Mouse (Mus musculus): ENCODE results near the gene Slc25a16. TPM values are rescaled to one million over a fixed set of nuclear protein-coding genes. Genes with fewer than 3 reads are reported as not detected.

Gene Slc25a16
- polyA plus RNA-seq, 1 experiment from 2014 or later = 13.3 TPM

DNA sequence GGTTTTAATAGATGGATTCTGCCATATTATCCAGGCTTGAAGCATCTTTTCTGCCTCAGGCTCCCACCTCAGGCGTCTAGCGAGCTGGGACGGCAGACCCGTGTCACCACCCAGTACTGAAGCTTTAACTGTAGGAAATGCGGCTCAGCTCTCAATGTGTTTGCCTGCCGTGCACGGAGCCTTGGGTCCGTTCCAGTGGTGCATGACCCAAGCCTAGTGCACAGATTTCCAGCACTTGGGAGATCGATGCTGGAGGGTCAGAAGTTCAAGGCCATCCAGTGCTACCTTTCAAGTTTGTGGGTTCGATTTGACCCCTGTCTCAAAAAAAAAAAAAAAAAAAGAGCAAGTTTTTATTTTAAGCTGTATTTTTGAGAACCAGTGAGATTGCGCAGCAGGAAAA is 45.4 kb downstream of the Slc25a16 start:
- Histone ChIP-seq H3K9ac (no peak overlapping the region), H3K4me1 (replicated peaks) (no peaks in the 10 kb centered on the region), H3K36me3 (peaks cover 93% of the 10 kb centered on the region), H3K27ac (ENCODE audit: poor library complexity, severe bottlenecking) (no peak overlapping the region), H3K27me3 (replicated peaks) (no peaks in the 10 kb centered on the region), H3K9me3 (replicated peaks) (no peaks in the 10 kb centered on the region), H3K4me2 (no peak overlapping the region), H3K4me3 (no peak overlapping the region)
- no peak for ATAC-seq (ENCODE audit: insufficient number of reproducible peaks, low FRiP score)
- 87% methylated on average over 11 of the region's 11 CpGs for WGBS

DNA sequence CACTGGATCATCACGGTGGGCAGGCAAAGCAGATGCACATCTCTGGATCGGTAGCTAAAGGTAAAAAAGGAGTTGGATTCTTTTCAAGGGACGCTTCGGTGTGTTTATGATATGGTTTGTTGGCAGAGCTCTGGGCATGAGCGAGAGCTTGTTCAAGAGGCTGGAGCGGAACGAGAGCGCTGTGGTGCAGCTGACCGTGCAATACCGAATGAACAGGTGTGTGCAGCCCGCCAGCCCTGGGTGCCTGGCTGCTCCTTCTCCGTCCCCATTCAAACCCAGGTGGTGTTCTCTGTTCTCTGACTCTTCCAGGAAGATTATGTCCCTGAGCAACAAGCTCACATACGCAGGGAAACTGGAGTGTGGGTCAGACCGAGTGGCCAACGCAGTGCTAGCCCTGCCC is 45.9 kb downstream of the Slc25a16 start:
- H3K27ac ChIP-seq (ENCODE audit: poor library complexity, severe bottlenecking) = no peak overlapping the region
- no peak overlapping the region for H3K4me2 ChIP-seq
- no peaks in the 10 kb centered on the region for H3K4me1 ChIP-seq (replicated peaks)
- peaks cover 90% of the 10 kb centered on the region for H3K36me3 ChIP-seq
- ATAC-seq (ENCODE audit: insufficient number of reproducible peaks, low FRiP score) = no peak
- no peak overlapping the region for H3K4me3 ChIP-seq
- WGBS = 93% methylated on average over 15 of the region's 15 CpGs
- no peaks in the 10 kb centered on the region for H3K9me3 ChIP-seq (replicated peaks)
- no peaks in the 10 kb centered on the region for H3K27me3 ChIP-seq (replicated peaks)
- H3K9ac ChIP-seq = no peak overlapping the region

DNA sequence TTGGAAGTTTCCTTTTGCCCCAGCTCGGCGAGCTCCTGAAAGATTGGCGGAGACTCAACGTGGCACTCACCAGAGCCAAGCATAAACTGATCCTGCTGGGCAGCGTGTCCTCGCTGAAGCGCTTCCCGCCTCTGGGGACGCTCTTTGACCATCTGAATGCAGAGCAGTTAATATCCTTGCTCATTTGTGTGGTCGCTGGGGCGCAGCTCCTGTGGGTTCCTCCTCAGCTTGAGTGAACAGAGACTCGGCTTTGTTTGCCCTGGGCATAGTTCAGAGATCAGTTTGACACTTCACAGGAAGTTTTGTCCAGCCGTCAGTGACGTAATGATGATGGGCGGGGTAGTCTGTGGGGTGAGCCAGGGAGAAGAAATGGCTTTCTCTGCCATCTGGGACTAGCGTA is 51.4 kb downstream of the Slc25a16 start:
- Histone ChIP-seq H3K4me1 (replicated peaks) (no peaks in the 10 kb centered on the region), H3K27me3 (replicated peaks) (no peaks in the 10 kb centered on the region), H3K36me3 (peaks cover 63% of the 10 kb centered on the region), H3K27ac (ENCODE audit: poor library complexity, severe bottlenecking) (no peak overlapping the region), H3K4me2 (no peak overlapping the region), H3K9ac (no peak overlapping the region), H3K9me3 (replicated peaks) (no peaks in the 10 kb centered on the region), H3K4me3 (no peak overlapping the region)
- WGBS = 77% methylated on average over 16 of the region's 16 CpGs
- no peak for ATAC-seq (ENCODE audit: insufficient number of reproducible peaks, low FRiP score)

DNA sequence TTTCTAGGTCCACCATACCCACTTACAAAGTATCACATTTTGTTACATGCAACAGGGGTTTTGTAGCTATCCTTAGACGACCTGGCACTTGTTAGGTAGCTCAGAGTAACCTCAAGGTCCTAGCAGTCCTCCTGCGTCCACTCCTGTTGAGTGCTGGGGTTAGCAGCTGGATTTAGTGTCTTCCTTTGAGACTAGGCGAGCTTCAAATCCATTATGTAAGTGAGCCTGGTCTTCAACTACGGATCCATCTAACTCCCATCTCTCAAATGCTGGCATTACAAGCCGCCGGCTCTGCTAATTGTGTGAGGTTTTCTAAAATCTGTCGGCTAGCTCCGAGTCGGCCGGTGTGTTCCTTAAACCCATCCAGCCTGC is 59.2 kb downstream of the Slc25a16 start:
- Histone ChIP-seq H3K27ac (ENCODE audit: poor library complexity, severe bottlenecking) (no peak overlapping the region), H3K4me1 (replicated peaks) (peaks cover 10% of the 10 kb centered on the region; the same call in 1 of the 2 replicates), H3K4me3 (peak overlapping the region; percentile 78), H3K4me2 (peak overlapping the region; percentile 69), H3K36me3 (peaks cover 25% of the 10 kb centered on the region), H3K9ac (peak overlapping the region; percentile 72; the same call in 1 of the 2 replicates), H3K9me3 (replicated peaks) (no peaks in the 10 kb centered on the region), H3K27me3 (replicated peaks) (no peaks in the 10 kb centered on the region)
- no peak for ATAC-seq (ENCODE audit: insufficient number of reproducible peaks, low FRiP score)
- 12% methylated on average over 10 of the region's 10 CpGs for WGBS

DNA sequence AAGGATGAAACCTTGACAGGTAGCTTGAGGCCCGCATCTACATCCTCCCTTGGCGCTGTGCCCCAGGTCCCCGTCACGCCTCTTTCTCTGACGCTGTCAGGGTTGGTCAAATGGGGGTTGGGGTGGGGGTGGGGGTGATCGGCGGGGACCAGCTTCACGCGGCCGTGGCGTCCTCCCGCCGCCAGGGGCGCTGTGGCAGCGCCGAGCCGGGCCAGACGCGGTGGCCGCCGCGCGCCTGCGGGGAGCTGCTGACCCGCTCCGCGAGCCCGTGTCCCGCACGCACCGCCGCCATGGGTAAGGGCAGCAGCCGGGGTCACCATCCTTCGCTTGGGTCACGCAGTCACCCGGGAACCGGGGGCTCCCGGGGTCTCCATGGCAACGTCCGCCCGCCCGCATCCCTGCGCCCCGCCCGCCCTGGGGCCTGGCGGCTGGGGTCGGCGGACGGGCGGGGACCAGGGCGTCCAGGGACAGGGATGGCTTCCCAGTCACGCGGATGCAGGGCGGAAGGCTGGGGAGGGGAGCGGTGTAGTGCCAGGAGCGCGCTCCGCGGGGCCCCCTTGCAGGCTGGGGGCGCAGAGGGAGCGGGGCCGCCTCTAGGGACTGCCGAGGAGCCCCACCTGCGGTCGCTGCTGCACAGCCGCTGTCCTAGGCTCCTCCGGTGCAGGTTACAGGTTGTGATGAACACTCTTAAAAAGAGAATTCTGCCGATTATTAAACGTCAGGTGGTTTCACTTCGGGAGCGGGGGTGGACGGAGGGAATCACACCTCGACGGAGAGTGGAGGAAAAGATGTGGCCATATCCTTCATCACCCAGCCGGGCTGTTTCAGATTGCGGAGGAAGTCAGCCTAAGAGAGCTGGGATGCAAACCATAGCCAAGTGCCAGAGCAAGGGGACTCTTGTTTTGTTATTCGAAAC is 59.9 kb downstream of the Slc25a16 start, which contains the start of gene Rufy2:
Rufy2 (plus strand) TSS at position 185 of the 916 bp plus-strand sequence.
- WGBS = under 1% methylated on average over 68 of the region's 77 CpGs
- peaks cover 31% of the 10 kb centered on the region for H3K36me3 ChIP-seq
- peak within 1 kb of the TSS; percentile 69 for H3K4me2 ChIP-seq
- peaks cover 10% of the 10 kb centered on the region; the same call in 1 of the 2 replicates for H3K4me1 ChIP-seq (replicated peaks)
- H3K9me3 ChIP-seq (replicated peaks) = no peaks in the 10 kb centered on the region
- no peaks in the 10 kb centered on the region for H3K27me3 ChIP-seq (replicated peaks)
- H3K4me3 ChIP-seq = peak within 1 kb of the TSS; percentile 78
- peak within 1 kb of the TSS; percentile 72 for H3K9ac ChIP-seq
- peak within 1 kb of the TSS; percentile 34; the same call in 1 of the 2 replicates for H3K27ac ChIP-seq (ENCODE audit: poor library complexity, severe bottlenecking)
- peak; percentile 89 for ATAC-seq (ENCODE audit: insufficient number of reproducible peaks, low FRiP score)

DNA sequence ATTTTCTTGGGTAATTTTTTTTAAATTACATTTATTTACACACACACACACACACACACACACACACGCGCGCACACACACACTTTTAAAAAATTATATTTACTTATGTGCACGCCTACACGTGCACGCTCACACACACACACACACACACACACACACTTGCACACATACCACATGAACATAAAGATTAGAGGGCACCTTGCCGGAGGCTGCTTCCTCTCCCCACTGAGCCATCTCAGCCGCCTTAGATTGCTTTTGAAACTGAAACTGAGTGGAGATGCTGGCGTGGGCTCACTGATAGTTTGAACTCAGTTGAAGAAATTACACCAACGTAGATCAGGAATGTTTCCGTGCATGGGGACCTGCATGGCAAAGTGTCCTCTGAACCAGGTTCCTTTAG is 63.6 kb downstream of the Slc25a16 start:
- Histone ChIP-seq H3K4me3 (no peak overlapping the region), H3K36me3 (peaks cover 54% of the 10 kb centered on the region), H3K27me3 (replicated peaks) (no peaks in the 10 kb centered on the region), H3K27ac (ENCODE audit: poor library complexity, severe bottlenecking) (no peak overlapping the region), H3K4me1 (replicated peaks) (peaks cover 10% of the 10 kb centered on the region; the same call in 1 of the 2 replicates), H3K4me2 (no peak overlapping the region), H3K9ac (no peak overlapping the region), H3K9me3 (replicated peaks) (no peaks in the 10 kb centered on the region)
- 93% methylated on average over 11 of the region's 11 CpGs for WGBS
- no peak for ATAC-seq (ENCODE audit: insufficient number of reproducible peaks, low FRiP score)

DNA sequence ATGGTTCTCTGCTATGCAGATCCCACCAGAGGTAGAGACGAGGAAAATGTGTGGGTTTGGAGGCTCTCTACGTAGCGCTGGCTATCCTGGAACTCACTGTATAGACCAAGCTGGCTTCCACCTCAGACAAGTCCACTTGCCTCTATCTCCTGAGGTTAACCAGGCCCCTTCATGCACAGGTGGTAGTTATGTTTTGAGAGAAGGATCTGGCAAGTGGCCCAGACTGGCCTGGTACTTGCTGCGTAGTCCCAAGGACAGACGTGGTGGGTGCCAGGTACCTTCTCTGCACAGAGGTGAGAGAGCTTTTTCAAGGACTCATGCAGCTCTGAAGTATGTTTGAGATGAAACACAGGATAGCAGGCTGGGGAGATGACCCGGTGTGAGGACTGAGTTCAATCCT is 64.1 kb downstream of the Slc25a16 start:
- Histone ChIP-seq H3K4me1 (replicated peaks) (peaks cover 10% of the 10 kb centered on the region; the same call in 1 of the 2 replicates), H3K27ac (ENCODE audit: poor library complexity, severe bottlenecking) (no peak overlapping the region), H3K4me3 (no peak overlapping the region), H3K36me3 (peaks cover 58% of the 10 kb centered on the region), H3K27me3 (replicated peaks) (no peaks in the 10 kb centered on the region), H3K9ac (0 out of 2 replicates have a peak overlapping the region, but pooled peaks have one; percentile 20), H3K4me2 (no peak overlapping the region), H3K9me3 (replicated peaks) (no peaks in the 10 kb centered on the region)
- 69% methylated on average over 6 of the region's 6 CpGs for WGBS
- ATAC-seq (ENCODE audit: insufficient number of reproducible peaks, low FRiP score) = no peak

DNA sequence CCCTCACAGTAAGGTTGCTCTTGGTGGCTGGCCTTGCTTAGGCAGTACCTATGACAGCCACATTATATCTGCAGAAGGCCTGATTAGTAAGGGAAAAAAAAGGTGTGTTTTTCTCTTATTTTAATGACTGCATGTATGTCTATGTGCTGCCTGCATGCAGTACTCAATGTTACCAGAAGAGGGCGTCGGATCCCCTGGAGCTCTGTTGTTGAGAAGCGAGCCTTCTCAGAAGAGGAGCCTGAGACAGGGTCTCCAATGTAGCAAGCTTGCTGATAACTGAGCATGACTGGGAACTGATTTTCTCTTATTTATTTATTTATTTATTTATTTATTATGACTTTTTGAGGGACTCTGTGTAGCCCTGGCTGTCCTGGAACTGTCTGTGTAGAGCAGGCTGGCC is 66.9 kb downstream of the Slc25a16 start:
- no peak overlapping the region for H3K4me2 ChIP-seq

DNA sequence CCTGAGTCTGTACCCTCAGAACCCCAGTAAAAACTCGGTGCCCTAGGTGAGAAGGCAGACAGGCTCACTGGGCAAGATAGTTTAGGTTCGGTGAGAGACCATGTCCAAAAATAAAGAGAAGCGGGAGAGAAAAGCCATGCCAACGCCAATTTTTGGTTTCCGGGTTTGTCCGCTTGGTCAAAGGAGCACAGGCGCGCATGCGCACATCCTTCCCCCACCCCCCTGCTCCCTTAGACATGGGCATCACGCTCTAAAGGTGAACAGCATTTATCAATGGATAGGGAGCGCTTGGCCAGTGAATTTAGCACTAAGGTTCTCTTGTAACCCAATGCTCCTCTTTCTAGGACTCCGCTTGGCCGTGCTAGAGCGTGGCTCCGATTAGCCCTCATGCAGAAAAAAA is 70.2 kb downstream of the Slc25a16 start:
- Histone ChIP-seq H3K27me3 (replicated peaks) (no peaks in the 10 kb centered on the region), H3K4me3 (no peak overlapping the region), H3K36me3 (peaks cover 87% of the 10 kb centered on the region), H3K9ac (no peak overlapping the region), H3K4me1 (replicated peaks) (no peaks in the 10 kb centered on the region), H3K4me2 (no peak overlapping the region), H3K9me3 (replicated peaks) (no peaks in the 10 kb centered on the region), H3K27ac (ENCODE audit: poor library complexity, severe bottlenecking) (no peak overlapping the region)
- 91% methylated on average over 15 of the region's 15 CpGs for WGBS
- ATAC-seq (ENCODE audit: insufficient number of reproducible peaks, low FRiP score) = no peak

More for the DNA sequence above, 66.9 kb downstream of the Slc25a16 start:
- Histone ChIP-seq H3K36me3 (peaks cover 84% of the 10 kb centered on the region), H3K9ac (no peak overlapping the region), H3K27me3 (replicated peaks) (no peaks in the 10 kb centered on the region), H3K27ac (ENCODE audit: poor library complexity, severe bottlenecking) (no peak overlapping the region), H3K9me3 (replicated peaks) (no peaks in the 10 kb centered on the region), H3K4me3 (no peak overlapping the region), H3K4me1 (replicated peaks) (0 out of 2 replicates have a peak, but pooled peaks cover 6% of the 10 kb centered on the region)
- no peak for ATAC-seq (ENCODE audit: insufficient number of reproducible peaks, low FRiP score)
- WGBS = 27% methylated on average over 3 of the region's 3 CpGs

DNA sequence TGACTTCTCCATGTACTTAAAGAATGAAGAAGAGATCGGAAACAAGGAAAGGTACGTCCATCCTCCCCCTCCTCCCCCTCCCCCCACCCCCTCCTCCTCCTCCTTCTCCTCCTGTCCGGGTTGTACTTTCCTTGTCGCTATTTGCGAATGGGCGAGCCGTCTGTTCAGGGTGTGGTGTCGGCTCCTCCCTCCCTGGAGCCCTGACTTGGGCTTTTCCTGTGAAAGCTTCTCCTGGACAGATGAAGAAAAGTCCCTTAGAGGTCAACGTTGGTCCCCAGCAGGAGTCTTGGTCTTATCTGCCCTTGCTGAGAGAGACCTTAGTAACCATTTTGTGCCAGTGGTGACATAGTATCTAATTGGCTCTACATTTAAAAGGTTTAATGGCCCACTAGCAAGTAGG is 73.6 kb downstream of the Slc25a16 start:
- H3K9ac ChIP-seq = no peak overlapping the region
- H3K4me3 ChIP-seq = no peak overlapping the region
- ATAC-seq (ENCODE audit: insufficient number of reproducible peaks, low FRiP score) = no peak
- 70% methylated on average over 4 of the region's 9 CpGs for WGBS
- no peaks in the 10 kb centered on the region for H3K4me1 ChIP-seq (replicated peaks)
- H3K27ac ChIP-seq (ENCODE audit: poor library complexity, severe bottlenecking) = no peak overlapping the region
- H3K27me3 ChIP-seq (replicated peaks) = no peaks in the 10 kb centered on the region
- H3K36me3 ChIP-seq = peaks cover 94% of the 10 kb centered on the region
- no peak overlapping the region for H3K4me2 ChIP-seq
- no peaks in the 10 kb centered on the region for H3K9me3 ChIP-seq (replicated peaks)
